Mouse (Mus musculus): Measurements from ENCODE around the gene Tob2.

Tob2 gene

GRCm38 (mm10) chr15:81812287-81812686, 46.3 kb downstream of the Tob2 start:
- DNase-seq (ENCODE audit: low spot score in 2 of 2), result no peak

DNA sequence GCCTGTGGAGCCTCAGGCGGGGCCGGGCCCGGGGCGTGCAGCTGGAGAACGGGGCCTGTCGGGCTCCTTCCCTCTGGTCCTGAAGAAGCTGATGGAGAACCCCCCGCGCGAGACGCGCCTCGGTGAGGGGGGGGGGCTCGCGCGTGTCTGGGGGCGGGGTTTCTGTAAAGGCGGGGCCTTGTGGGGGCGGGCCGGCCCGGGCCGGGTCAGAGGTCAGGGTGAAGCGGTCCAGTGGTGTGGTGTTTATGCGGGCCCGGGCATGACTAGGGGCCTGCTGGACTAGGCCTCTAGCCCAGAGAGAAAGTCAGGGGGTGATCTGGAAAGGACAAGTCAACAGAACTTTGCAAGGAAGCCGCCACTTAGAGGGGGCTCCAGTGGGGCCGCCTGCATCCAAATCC, 47.0 kb downstream of the Tob2 start:
- no peak for DNase-seq (ENCODE audit: low spot score in 2 of 2)

- peak; percentile 95 to 96 for DNase-seq (ENCODE audit: low spot score in 2 of 2)
Measured at GRCm38 (mm10) chr15:81810671-81811598, 47.7 kb downstream of the Tob2 start.

- peak; percentile 55 to 66 for DNase-seq (ENCODE audit: low spot score in 2 of 2)
Measured at GRCm38 (mm10) chr15:81810150-81810549, 48.4 kb downstream of the Tob2 start.

GRCm38 (mm10) chr15:81809550-81809949, 49.0 kb downstream of the Tob2 start:
- DNase-seq (ENCODE audit: low spot score in 2 of 2), result no peak

GRCm38 (mm10) chr15:81808799-81809198, 49.8 kb downstream of the Tob2 start:
- DNase-seq (ENCODE audit: low spot score in 2 of 2), result no peak

DNA sequence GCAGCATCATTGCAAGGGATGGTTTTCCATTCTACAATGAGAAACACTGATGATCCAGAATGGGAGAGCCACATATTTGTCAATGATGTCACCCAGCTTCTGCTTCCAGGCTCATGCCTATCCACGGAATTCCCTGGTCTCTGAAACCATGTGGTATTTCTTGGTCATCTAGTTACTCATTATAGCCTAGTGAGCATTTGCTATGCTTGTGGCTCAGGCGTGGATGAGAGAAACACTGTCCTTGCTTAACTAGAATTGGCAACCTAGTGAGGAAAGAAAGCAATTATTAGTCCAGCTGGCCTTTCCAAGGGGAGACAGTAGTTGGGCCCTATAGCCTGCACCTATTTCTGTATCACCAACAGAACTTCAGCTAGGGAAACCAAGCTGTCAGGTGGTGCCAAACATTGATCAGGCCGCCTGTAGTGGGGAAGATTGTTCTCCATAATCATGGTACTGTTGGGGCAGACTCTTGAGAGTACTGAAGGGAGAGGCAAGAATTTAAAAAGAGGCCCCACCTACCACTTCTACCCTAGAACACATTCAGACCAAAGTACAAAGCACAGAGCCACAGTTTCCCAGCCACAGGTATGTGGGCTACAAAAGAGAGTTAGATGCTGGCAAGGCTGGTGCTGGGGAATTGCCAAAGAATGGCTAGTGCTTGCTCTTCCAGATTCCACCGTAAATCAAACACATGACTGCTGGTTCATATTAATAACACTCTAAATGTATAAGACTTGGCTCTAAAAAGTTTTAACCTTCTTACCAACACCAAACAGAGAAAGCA, 51.8 kb downstream of the Tob2 start:
- DNase-seq (ENCODE audit: low spot score in 2 of 2), result no peak

- no peak for DNase-seq (ENCODE audit: low spot score in 2 of 2)
Measured at GRCm38 (mm10) chr15:81805624-81806023, 53.0 kb downstream of the Tob2 start.

DNA sequence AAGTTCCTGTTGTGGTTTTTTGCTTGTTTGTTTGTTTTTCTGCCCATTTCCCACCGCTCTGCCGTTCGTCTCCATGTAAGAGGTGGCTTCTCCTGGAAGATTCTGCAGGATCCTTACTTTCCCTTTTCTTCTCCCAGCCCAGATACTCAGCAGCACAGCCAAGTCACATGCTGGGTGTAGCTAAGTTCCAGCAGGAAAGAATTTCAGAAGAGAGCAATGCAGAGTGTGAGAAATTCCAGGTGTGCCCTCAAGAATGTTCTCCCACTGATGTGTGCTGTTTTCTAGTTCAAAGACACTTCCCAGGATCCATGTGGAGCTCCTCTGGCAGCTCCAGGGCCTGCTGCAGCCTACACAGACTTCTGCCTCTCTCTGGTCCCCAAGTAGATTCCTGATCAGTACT, 53.7 kb downstream of the Tob2 start:
- no peak for DNase-seq (ENCODE audit: low spot score in 2 of 2)

DNA sequence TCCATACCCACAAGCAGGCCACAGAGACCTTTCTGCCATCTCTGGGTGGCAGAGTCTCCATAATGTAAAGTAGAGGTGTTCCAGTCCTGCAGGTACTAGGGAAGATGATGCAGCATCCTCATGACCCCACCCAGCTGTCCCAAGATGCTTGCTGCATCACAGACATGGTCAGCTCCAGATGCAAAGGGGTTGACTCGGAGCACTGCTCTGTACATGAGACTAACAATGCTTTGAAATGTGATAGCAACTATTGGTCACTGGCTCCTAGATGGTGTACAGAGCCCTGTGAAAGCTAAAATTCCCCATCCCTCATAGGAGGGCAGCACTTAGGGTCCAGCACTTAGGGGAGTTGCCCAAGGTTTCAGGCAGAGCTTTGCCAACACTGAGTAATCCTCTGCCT, 54.4 kb downstream of the Tob2 start:
- no peak for DNase-seq (ENCODE audit: low spot score in 2 of 2)

GRCm38 (mm10) chr15:81803425-81803951, 55.1 kb downstream of the Tob2 start:
- DNase-seq (ENCODE audit: low spot score in 2 of 2), result no peak

- no peak for DNase-seq (ENCODE audit: low spot score in 2 of 2)
Measured at GRCm38 (mm10) chr15:81802941-81803351, 55.6 kb downstream of the Tob2 start.

- peak; percentile 80 to 85 for DNase-seq (ENCODE audit: low spot score in 2 of 2)
Measured at GRCm38 (mm10) chr15:81802001-81802890, 56.4 kb downstream of the Tob2 start, which contains the start of gene Tef. TSS of gene Tef (plus strand) at chr15:81802421.

DNA sequence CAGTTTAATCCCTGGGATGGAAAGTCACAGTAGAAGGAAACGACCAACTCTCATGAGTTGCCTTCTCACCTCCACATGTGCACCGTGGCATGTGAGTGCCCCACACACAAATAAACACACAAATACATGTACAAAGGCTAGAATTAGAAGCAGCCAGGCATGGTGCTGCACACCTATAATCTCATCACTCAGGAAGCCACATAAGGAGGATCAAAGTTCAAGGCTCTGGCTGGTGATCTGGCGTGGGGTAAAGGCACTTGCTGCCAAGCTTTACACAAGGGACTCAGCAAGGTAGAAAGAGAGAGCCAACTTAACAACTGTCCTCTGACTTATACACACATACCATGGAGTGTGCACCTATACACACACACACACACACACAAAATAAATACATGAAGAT, 58.2 kb downstream of the Tob2 start:
- DNase-seq (ENCODE audit: low spot score in 2 of 2), result no peak

GRCm38 (mm10) chr15:81798421-81798820, 60.2 kb downstream of the Tob2 start:
- no peak for DNase-seq (ENCODE audit: low spot score in 2 of 2)

All from natural killer cell, adult 2 months (primary cell).